Mouse (Mus musculus) hindbrain, embryonic 10.5 days (tissue): ENCODE results near the gene Rara. TPM values are rescaled to one million over a fixed set of nuclear protein-coding genes. Genes with fewer than 3 reads are reported as not detected.
A peak's percentile ranks its signal among the peaks of the same experiment; 100 is the strongest.

Source experiments
- DNase-seq: peaks from one replicate; pipeline ENCODE4 v3.0.0-alpha.2; 2017; ENCODE audit warnings: low spot score
- H3K27ac ChIP-seq: fragments of 300-500 bp; sonication (generic); 2 replicates; pipeline ENCODE4 v1.5.1; 2016; ENCODE audit warnings: mild to moderate bottlenecking, moderate library complexity
- H3K27me3 ChIP-seq: fragments of 300-500 bp; sonication (generic); 2 replicates; pipeline ENCODE4 v1.6.1; 2016; ENCODE audit warnings: mild to moderate bottlenecking; ENCODE audit not compliant: poor library complexity, insufficient read depth, severe bottlenecking
- H3K36me3 ChIP-seq: fragments of 300-500 bp; sonication (generic); 2 replicates; pipeline ENCODE4 v1.6.1; 2016; ENCODE audit warnings: mild to moderate bottlenecking, moderate library complexity
- H3K4me1 ChIP-seq: fragments of 300-500 bp; sonication (generic); replicated peaks from 2 replicates; pipeline ENCODE4 v1.6.1; 2016; ENCODE audit warnings: mild to moderate bottlenecking
- H3K4me3 ChIP-seq: fragments of 300-500 bp; sonication (generic); 2 replicates; pipeline ENCODE4 v1.5.1; 2016; ENCODE audit warnings: mild to moderate bottlenecking, moderate library complexity
- H3K9me3 ChIP-seq: fragments of 300-500 bp; sonication (generic); 2 replicates; pipeline ENCODE4 v1.6.1; 2016; ENCODE audit warnings: mild to moderate bottlenecking, moderate library complexity
- WGBS: fragments of 180-500 bp; shearing (Covaris S2); methylation state at CpG from one replicate; pipeline ENCODE4 v1.1.7; 2016; 5-methylcytosine and 5-hydroxymethylcytosine counted together
- polyA plus RNA-seq: library from polyadenylated mRNA; unstranded; fragments of >200 nt; fragmentation: Nextera tagmentation; extraction: Ambion mirVana; gene quantifications from 2 replicates; pipeline ENCODE4 v1.2.1, GENCODE M21; 2016

Gene Rara
- polyA plus RNA-seq, 1 experiment from 2014 or later: 53.7 TPM

DNA sequence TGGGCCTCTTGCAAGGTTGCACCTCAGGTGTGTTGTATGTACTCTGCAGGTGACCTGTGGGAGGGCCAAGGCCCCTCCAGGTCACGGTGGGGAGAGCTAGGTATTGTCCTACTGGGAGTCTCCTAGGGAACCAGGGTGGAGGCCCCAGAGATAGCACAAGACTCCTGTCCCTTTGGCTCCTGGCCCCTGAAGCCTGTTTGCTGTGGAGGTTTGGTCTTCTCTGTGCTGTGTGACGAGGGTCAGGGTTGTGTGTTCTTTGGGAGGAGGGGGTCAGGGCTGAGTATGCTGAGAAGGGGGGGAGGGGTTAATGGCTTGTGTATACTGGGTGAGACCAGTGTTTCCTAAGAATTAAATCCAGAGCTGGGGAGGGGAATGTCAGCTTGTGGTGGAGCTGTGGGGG lies 25.7 kb downstream of the Rara start:
- H3K4me3 ChIP-seq: peak overlapping the region; percentile 35; the same call in 1 of the 2 replicates
- no peaks in the 10 kb centered on the region for H3K9me3 ChIP-seq
- WGBS: 8% methylated on average over 2 of the region's 2 CpGs
- peaks cover 42% of the 10 kb centered on the region for H3K36me3 ChIP-seq
- H3K27ac ChIP-seq: peak overlapping the region; percentile 86
- peaks cover 74% of the 10 kb centered on the region for H3K4me1 ChIP-seq
- peak; percentile 23 for DNase-seq
- no peaks in the 10 kb centered on the region for H3K27me3 ChIP-seq

DNA sequence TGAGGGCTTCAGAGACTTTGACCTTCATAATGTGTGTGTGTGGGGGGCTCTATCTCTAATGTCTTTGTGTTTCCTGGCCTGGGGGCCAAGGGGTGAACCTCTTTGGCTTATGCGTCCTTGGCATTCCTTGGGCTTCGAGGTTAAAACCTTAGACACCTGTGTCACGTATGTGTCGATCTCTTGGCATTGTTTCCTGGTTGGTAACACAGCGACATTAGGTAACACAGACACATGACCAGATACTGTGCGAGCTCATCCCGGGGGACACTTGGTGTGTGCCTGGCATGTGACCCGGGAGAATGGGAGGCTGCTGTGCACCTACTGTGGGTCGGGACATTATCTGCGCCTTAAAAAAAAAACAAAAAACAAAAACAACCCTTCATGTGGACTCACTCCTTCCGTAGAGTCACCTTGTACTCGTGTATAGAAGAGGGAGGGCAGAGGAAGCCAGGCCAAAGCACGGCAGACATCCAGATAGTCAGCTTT lies 26.3 kb downstream of the Rara start:
- Histone ChIP-seq H3K4me3 (peak overlapping the region; percentile 35), H3K4me1 (peaks cover 76% of the 10 kb centered on the region), H3K9me3 (no peaks in the 10 kb centered on the region), H3K27ac (peak overlapping the region; percentile 86), H3K36me3 (peaks cover 42% of the 10 kb centered on the region), H3K27me3 (no peaks in the 10 kb centered on the region)
- no peak for DNase-seq
- 32% methylated on average over 13 of the region's 13 CpGs for whole genome bisulfite sequencing

DNA sequence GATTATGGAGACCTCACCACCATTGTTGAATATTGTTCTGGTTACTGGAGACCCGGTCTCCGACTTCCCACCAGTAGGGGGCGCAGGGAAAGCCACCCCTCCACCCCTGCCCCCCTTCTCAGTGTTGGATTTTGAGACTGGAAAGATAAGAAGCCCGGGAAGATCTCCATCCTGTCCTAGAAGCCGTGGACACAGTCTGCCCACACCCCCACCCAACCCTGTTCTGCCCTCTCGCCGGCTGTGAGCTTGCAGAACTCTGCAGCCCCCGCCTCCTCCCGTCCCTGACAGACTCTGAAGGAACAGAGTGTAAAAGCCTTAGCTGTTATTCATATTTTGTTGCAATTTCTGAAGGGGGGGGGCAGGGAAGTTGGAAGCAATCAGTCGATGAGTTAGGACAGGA lies 26.8 kb downstream of the Rara start:
- peaks cover 76% of the 10 kb centered on the region for H3K4me1 ChIP-seq
- DNase-seq: peak; percentile 82
- peak overlapping the region; percentile 35 for H3K4me3 ChIP-seq
- peaks cover 38% of the 10 kb centered on the region for H3K36me3 ChIP-seq
- WGBS: 8% methylated on average over 10 of the region's 10 CpGs
- no peaks in the 10 kb centered on the region for H3K9me3 ChIP-seq
- peak overlapping the region; percentile 86 for H3K27ac ChIP-seq
- no peaks in the 10 kb centered on the region for H3K27me3 ChIP-seq

DNA sequence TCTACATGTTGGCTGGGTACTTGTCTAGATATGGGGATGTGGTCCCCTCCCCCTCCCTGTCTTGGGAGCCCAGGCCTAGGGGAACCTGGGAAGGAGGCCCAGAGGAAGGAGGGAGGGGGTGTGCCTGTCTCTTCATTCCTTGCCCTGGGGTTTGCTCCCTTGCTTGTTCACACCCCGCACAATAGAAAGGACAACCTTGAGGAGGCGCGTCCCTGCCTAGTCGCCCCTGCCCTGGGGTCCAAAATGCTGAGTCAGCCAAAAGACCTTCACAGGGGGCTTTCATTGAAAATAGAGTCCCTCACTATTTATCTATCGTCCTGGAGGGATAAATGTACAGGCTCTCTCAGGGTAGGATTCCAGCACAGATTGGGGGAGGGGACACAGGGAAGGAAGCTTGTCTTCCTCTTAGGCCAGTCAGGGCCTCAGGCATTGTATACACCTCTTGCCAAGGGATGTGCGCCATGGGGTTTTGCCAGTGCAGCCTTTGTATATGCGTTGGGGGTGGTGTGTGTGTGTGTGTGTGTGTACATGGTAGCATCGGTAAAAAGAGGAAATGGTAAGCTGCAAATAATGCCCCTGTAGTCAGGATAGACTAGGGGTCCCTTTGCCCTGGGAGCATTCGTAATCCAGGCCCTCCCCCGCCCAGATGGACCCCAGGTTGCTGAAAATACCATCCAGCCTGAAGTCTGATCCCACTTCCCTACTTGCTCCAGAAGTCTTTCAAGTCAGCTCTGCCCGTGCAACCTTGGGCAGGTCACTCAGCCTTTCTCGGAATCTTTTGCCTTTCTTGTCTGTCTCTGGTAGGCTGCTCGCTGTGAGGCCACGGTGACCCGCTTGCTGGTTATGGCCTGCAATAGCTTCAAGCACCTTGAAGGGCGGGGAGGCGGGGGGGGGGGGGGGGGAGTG lies 27.4 kb downstream of the Rara start:
- WGBS: 18% methylated on average over 17 of the region's 17 CpGs
- Histone ChIP-seq H3K36me3 (peaks cover 31% of the 10 kb centered on the region), H3K27ac (peak overlapping the region; percentile 86), H3K9me3 (no peaks in the 10 kb centered on the region), H3K4me3 (peak overlapping the region; percentile 35), H3K27me3 (no peaks in the 10 kb centered on the region), H3K4me1 (peaks cover 76% of the 10 kb centered on the region)
- DNase-seq: peak; percentile 20

GRCm38 (mm10) chr11:98955707-98956235 lies 28.2 kb downstream of the Rara start:
- H3K36me3 ChIP-seq: peaks cover 24% of the 10 kb centered on the region
- DNase-seq: no peak
- peak overlapping the region; percentile 86 for H3K27ac ChIP-seq
- 31% methylated on average over 7 of the region's 7 CpGs for WGBS
- H3K4me3 ChIP-seq: 0 out of 2 replicates have a peak overlapping the region, but pooled peaks have one; percentile 35
- no peaks in the 10 kb centered on the region for H3K9me3 ChIP-seq
- peaks cover 76% of the 10 kb centered on the region for H3K4me1 ChIP-seq
- H3K27me3 ChIP-seq: peaks cover under 1% of the 10 kb centered on the region; the same call in 1 of the 2 replicates

GRCm38 (mm10) chr11:98956340-98956739 lies 28.7 kb downstream of the Rara start:
- Histone ChIP-seq H3K4me1 (peaks cover 77% of the 10 kb centered on the region), H3K27me3 (peaks cover 6% of the 10 kb centered on the region), H3K9me3 (no peaks in the 10 kb centered on the region), H3K4me3 (no peak overlapping the region), H3K27ac (peak overlapping the region; percentile 86; the same call in 1 of the 2 replicates), H3K36me3 (peaks cover 19% of the 10 kb centered on the region)
- WGBS: 79% methylated on average over 10 of the region's 10 CpGs
- DNase-seq: no peak

GRCm38 (mm10) chr11:98959437-98960312 lies 32.1 kb downstream of the Rara start:
- Histone ChIP-seq H3K9me3 (no peaks in the 10 kb centered on the region), H3K36me3 (0 out of 2 replicates have a peak, but pooled peaks cover 9% of the 10 kb centered on the region), H3K4me3 (peak overlapping the region; percentile 83), H3K4me1 (peaks cover 80% of the 10 kb centered on the region), H3K27ac (peak overlapping the region; percentile 93), H3K27me3 (peaks cover 21% of the 10 kb centered on the region)
- DNase-seq: peak; percentile 65
- 0% methylated on average over 43 of the region's 43 CpGs for WGBS

- H3K36me3 ChIP-seq: 0 out of 2 replicates have a peak, but pooled peaks cover 9% of the 10 kb centered on the region
- H3K9me3 ChIP-seq: no peaks in the 10 kb centered on the region
- DNase-seq: peak; percentile 83
- peak overlapping the region; percentile 93 for H3K27ac ChIP-seq
- under 1% methylated on average over 53 of the region's 53 CpGs for WGBS
- H3K4me1 ChIP-seq: peaks cover 80% of the 10 kb centered on the region
- peaks cover 21% of the 10 kb centered on the region for H3K27me3 ChIP-seq
- H3K4me3 ChIP-seq: peak overlapping the region; percentile 83
These were observed 32.8 kb downstream of the Rara start for GRCm38 (mm10) chr11:98960313-98960906.

- WGBS: 4% methylated on average over 18 of the region's 18 CpGs
- H3K4me3 ChIP-seq: peak overlapping the region; percentile 83
- H3K27ac ChIP-seq: peak overlapping the region; percentile 93
- H3K36me3 ChIP-seq: 0 out of 2 replicates have a peak, but pooled peaks cover 9% of the 10 kb centered on the region
- peak; percentile 31 for DNase-seq
- peaks cover 80% of the 10 kb centered on the region for H3K4me1 ChIP-seq
- peaks cover 21% of the 10 kb centered on the region for H3K27me3 ChIP-seq
- no peaks in the 10 kb centered on the region for H3K9me3 ChIP-seq
These were observed 33.5 kb downstream of the Rara start for GRCm38 (mm10) chr11:98961051-98961592.

GRCm38 (mm10) chr11:98961766-98962165 lies 34.1 kb downstream of the Rara start:
- no peaks in the 10 kb centered on the region for H3K9me3 ChIP-seq
- peaks cover 21% of the 10 kb centered on the region for H3K27me3 ChIP-seq
- peaks cover 10% of the 10 kb centered on the region for H3K36me3 ChIP-seq
- DNase-seq: no peak
- 6% methylated on average over 8 of the region's 8 CpGs for WGBS
- H3K4me3 ChIP-seq: peak overlapping the region; percentile 83
- H3K27ac ChIP-seq: peak overlapping the region; percentile 93
- H3K4me1 ChIP-seq: peaks cover 81% of the 10 kb centered on the region

DNA sequence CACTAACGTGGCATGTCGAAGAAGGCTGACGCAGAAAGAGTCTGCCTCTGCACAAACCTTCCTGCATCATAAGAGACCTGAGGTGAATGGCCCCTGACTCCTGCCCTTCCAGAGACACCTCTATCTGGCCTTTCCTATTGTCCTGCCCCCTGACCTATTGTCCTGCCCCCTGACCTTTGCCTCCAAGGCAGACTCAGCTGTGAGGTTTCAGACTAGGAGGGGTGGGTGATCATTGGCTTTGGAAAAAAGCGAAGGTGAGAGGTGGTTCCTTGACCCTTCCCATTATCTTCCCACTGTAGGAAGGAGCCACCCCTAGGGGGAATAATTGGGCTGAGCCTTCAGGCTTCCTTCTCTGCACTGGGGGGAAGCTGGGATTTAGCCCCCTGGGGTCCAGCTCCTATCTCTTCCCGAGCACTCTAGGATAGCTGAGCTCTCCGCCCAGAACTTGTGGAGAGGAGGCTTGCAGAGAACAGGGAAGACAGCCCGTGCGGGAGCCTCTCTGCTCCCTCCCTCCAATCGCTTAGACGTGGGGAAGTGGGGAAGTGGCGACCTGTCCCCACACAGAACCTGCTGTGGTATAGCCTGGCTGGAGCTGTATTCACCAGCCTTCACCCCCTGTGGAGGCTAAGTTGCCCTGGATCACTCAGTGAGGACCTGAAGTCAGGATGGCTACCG lies 34.9 kb downstream of the Rara start:
- no peaks in the 10 kb centered on the region for H3K9me3 ChIP-seq
- peaks cover 89% of the 10 kb centered on the region for H3K4me1 ChIP-seq
- peak overlapping the region; percentile 93 for H3K27ac ChIP-seq
- H3K27me3 ChIP-seq: peaks cover 21% of the 10 kb centered on the region
- peak overlapping the region; percentile 83 for H3K4me3 ChIP-seq
- WGBS: 2% methylated on average over 12 of the region's 12 CpGs
- peaks cover 7% of the 10 kb centered on the region for H3K36me3 ChIP-seq
- peak; percentile 30 for DNase-seq
